Mouse (Mus musculus) urinary bladder, postnatal 10 days (tissue): ENCODE data around the gene Ube2q1.

ENCODE experiments used
- DNase-seq: peaks from one replicate; pipeline ENCODE4 v3.0.0; 2022; ENCODE audit warnings: low spot score

Ube2q1 gene

DNA sequence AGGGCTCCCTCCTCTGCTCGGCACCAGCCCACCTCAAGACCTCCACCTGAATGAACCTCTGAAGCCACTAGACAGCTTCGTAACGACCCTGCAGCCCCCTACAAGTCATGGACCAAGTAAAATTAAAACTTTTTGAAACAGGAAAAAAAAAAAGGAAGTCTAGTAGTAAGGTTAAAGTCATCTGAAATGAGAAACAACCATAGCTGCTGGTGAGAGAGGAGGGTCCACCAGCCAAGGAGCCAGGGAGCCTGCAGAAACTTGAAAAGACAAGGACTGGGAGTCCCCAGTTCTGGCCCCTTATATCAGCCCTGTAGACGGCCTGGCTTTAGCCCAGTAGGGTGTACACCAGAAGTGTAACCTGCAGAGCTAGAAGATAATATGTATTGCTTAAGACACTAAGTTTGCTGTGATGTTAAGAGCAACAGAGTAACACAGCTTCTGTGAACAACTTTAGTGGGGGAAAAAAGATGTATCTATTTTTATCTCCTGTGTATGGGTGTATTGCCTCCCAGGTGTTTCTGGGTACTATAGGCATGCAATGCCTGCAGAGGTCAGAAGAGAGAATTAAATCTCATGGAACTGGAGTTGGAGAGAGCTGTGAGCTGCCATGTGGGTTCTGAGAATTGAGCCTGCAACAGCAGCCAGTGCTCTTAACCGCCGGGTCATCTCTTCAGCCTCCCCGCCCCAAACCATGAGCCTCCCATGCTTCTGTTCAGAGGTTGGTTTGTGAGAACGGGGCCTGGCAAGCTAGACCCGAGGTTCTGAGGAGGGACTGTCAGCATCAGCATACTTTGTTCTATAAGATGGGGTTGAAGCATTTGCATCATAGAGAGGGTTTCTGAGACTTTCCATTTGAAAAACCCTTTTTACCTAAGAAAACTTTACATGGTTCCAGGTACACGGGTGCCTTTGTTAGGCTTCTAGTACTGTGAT lies 48.4 kb downstream of the Ube2q1 start:
- no peak for DNase-seq

DNA sequence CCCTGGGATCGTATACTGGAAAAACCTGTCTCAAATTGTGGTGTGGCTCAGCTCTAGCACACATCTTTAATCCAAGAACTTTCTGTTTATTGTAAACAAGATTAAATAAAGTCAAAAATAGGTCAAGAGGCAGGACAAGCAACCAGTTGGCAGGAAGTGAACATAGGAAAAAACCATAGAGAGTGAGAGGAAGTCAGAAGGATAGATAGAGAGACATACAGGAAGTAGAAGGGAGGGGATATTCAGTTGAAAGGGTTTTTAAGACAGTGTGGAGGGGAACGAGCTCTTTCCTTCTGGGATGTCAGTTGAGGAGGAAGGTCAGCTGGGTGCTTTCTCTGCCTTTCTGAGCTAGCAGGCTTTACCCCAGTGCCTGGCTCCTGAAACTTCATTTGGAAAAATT lies 50.2 kb downstream of the Ube2q1 start:
- DNase-seq = no peak

DNA sequence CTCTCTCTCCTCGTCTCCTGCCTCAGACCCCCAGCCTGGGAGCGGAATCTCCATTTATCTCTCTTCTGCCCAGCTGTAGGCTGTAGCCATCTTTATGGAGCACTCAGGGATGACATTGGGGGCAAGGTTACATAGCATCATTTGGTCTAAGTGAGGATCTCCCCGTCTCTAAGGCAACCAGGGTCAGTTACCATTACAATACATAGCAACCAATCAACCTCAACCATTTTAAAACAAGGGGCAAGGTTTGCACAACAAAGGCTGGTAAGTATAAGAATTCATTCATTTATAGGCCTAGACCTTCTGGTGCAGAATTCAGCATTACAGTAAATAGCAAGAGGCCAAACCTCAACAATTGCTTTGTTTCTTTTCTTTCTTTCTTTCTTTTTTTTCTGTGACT lies 52.9 kb downstream of the Ube2q1 start:
- no peak for DNase-seq

DNA sequence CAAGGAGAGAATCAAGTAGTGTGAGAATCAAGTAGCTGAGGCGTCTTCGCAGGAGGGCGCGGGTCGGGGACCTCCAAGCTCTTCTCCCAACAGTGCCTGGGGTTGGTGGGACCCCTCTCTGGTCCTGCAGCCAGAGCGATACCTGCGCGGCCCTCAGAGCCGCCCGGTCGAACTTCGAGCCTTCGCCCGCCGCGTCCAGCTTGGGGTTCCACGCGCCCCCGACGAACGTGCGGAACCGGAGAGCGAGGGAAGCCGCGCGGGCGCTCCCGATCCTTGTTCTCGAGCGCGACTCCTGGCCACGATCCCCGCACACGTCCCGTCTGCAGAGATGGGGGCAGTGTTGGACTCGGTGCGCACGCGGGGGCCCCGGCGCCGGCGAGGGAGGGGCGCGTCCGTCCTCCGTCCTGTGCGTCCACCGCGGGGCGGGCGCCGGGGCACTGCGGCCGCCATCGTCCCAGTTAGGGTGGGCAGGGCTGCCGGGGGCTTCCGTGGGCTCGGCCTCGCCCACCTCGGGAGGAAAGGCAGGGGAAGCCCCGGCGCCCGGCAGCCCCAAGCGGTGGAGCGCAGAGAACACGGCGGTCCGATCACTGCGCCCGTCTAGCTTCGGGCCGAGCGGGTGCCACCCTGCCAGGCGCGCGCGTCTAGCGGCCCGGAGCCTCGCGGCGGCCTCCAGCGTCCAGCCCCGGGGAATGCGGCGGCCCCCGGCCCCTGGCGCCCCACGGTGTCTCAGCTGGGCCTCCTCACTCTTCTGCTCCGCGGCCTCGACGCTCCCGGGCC lies 57.6 kb downstream of the Ube2q1 start, which contains the start of gene She:
Gene She (plus strand): TSS at position 556 of the 777 bp plus-strand sequence.
- DNase-seq = no peak
